Mouse (Mus musculus) frontal cortex, adult (tissue): ENCODE measurements around the gene Tnnt3.
A peak's percentile ranks its signal among the peaks of the same experiment; 100 is the strongest.

ENCODE experiments used
- ATAC-seq: cut with Nextera tagmentation; 2 replicates; pipeline ENCODE4 v1.9.2; 2017; ENCODE audit warnings: mild to moderate bottlenecking, moderate library complexity, mixed read lengths; ENCODE audit not compliant: low TSS enrichment

The Tnnt3 gene

DNA sequence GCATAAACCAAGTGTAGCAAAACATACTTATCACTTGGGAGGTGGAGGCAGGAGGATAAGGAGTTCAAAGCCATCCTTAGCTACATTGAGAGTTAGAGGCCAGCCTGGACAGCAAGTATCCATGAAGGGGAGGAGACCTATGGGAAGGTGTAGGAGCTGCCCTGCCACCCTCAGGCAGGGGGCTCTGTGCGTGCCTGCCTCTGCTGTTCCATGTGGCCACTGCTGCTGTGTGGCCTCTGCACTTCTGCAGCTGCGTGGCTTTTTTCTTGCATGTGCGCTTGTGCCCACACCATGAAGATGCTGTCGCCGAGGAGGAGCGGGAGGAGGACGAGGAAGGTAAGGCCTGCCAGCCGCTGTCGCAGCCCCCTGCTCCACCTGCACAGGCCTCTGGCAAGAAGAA, 8.8 kb downstream of the Tnnt3 start:
- ATAC-seq, result no peak

DNA sequence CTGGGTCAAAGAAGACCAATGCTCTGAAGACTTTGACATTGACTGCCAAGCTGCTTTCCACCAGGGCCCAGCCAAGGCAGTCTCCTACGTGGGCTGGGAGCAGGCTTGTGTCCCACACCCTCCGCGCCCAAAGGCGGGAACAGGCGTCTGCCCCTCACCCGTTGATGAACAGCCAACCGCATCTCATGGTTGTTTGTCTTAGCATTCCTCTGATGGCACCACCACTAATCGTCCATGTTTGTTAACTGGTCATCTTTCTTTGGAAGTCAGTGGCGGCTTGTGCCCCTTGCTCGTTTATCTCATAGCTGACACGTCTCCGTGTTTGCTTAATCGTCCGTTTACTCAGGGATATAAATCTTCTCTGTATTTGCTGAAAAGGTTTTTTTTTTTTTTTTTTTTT, 10.9 kb downstream of the Tnnt3 start:
- ATAC-seq, result no peak

DNA sequence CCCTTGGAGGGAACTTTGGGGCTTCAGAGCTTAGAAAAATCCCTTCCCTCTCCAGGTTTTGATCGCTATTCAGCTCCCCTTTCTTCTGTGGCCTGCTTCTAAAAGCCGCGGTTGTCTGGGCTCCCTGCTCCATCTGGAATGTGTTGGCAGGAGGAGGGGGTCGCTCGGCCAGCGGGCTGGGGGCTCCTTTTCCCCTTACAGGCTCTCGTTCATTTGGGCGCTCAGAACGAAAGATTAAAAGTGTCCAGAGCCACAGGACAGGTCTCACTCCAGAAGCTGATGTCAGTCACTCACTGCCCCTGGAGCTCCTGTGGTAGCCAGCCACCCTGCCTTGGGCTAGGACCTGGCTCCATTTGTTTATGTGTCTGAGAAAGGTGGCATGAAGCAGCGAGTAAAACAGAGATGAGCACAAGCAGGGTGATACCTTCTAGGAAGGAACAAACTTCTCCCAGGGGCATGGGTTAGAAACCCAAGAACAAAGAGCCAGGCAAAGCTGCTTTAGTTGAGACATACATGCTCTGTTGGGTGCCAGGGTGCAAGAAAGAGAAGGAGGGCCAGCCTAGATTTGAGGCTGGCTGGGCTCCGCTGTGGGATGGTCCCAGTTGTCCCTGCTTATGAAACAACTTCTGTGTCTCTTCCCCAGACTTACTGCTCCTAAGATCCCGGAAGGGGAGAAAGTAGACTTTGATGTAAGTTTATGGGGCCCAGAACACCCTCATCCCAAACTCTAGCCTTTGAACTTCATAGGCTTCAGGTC, 11.6 kb downstream of the Tnnt3 start:
- ATAC-seq, result no peak

DNA sequence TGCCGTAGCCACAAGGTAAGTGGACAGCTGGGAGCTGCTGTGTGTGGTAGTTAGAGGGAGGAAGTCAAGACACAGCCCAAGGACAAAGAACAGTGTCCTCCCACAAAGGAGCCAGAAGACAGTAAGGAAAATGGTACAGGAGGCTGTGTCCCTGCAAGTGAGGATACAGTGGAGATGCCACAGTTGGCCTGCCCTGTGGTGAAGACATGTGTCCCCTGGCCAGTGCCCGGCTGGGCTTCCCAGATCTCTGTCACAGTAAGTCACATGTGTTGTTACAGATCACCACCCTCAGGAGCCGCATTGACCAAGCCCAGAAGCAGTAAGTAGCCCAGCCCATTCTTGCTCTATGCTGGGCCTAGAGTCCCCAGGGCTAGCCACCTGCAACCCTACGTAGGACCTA, 15.4 kb downstream of the Tnnt3 start:
- no peak for ATAC-seq

DNA sequence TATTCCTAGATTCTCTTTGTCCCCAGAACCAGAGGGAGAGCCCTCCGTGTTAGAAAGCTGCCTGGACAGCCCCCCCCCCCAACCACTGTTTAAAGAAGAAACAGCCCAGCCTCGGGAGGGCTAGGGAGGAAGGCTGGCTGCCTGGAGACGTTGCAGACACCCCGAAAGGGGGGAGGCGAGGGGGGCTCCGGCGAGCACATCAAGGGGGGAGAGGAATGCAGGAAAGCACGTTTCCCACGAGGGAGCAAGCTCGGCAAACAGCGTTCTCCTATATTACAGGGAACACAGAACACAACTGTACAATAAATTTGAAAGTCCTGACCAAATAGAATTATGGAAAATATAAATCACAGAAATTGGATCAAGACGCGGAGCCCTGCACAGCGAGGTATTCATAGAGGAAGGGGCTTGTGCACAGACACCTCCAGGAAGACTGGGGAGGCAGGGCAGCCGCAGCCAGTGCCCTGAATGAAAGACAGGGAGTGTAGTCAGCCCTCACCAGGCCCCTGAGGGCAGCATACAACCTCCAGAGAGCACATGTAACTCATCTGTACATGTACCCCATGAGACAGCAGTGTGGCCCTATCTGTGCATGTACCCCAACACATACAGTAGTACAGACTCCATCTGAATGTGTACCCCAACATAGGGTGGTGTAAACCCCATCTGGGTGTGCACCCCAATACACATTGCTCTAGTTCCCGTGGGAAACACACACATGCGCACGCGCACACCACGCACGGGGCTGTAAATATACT, 17.8 kb downstream of the Tnnt3 start:
- no peak for ATAC-seq

DNA sequence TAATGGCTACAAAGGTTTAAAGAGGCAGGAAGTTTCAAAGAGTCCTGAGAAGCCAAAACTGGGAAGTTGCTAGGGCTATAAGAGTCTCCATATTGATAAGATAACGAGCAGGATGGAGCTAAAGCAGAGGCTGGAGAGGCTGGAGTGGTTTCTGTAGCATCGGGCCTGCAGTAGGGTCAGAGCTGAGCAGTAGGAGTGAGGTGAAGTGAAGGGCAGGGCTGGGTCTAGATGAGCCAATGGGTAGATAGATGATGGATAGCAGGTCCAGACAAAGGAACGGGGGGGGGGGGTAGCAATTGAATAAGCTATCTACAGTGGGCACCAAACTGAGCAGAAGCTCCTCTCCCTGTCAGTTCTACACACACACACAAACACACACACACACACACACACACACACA, 18.9 kb downstream of the Tnnt3 start:
- ATAC-seq, result no peak

DNA sequence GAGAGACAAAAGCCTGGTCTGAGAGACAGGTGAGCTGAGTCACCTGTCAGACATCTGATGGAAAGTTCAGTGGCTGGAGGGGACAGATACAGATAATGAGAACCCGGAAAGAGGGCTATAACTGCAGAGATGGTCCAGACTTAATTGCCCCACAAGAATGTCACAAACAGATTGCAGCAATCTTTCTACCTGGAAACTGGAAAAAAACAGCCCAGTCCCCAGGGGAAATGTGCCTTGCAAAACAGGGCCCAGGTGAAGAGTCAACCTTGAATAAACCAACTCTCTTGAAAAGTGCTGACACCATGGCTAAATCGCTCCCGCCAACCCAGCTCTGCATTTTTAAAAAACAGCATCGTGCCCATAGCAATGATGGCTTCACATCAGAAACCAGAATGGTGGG, 21.7 kb downstream of the Tnnt3 start:
- ATAC-seq, result no peak

DNA sequence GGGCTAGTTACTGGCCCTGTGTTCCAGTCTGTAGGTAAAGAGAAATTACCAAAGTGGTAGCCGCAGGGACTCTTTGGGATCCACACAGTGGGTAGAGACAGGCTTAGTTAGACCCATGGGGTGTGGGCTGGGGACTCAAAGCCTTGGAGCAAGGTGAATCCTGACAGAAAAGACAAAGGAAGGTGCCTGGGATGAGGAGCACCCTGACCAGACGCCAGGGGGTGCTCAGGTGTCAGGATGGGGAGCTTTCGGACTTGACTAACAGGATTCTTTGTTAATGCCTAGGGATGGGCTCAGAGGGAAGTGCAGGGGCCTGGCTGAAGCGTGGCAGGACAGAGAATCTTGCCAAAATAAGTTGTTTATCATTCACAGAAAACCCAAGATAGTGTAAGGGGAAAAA, 23.7 kb downstream of the Tnnt3 start:
- ATAC-seq, result no peak

DNA sequence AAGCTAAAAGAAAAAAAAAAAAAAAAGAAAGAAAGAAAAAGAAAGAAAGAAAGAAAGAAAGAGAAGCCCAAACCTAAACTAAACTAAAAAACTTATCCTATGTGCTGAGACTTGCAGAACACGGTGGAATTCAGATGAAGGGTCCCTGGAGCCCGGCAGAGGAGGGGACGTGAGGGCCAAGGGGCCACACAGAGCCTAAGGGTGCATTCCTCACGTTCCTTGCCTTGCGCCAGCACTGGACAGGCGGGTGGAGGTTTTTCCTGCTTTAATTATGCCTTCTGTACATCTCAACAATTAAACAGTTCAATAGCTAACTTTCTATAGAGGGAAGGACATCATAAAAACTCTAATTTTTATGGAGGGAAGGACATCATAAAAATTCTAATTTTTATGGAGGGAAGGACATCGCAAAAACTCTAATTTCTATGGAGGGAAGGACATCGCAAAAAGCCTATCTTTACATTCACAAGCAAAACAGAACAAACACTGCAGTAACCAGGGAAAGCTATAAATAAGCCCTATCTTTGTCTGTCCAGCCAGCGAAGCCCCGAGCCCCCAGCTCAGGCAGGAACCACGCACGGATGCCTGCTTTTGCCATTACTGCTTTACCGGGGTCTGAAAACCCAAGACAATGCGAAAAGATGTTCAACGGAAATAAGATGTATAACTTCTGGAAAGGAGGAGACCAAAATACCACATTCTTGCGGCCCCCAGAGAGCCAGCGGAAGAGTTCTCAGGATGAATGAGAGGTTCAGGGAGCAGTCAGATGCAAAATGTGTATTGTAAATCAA, 24.8 kb downstream of the Tnnt3 start:
- no peak for ATAC-seq

DNA sequence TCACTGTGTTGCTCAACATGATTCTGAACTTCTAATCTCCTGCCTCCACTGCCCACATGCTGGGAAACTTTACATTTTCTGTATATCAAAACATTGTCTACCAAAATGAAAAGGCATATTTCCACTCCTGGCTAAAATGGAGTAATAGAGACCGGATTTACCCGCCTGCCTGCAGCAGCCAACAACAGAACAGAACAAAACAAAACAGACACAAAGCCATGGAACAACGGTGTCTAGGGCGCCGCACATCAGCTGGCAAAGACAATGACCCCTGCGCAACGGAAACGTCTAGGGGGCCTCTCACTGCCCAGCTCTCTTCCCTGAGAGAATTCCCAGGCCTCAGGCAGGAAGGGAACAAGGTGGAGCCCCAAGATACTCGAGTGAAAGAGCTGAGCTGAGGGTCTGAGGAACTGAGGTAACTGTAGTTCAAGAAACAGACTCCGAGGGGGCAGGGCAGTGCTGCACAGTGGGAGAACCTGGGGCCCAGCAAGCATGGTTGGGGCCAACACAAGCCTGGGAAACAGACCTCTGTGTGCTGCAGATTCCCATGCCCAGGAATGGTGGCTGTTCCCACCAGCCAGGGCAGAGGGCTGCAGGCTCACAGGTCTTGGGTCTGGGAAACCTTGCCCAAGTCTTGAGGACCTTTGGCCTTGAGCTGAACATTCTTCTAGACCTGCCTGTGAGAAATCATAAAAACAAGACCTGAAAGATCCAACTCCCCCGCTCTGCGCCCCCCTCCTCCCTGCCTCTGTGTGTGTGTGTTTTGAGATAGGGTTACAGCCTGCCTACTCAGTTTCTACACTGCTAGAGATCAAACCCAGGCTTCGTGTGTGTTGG, 26.9 kb downstream of the Tnnt3 start:
- ATAC-seq, result no peak

DNA sequence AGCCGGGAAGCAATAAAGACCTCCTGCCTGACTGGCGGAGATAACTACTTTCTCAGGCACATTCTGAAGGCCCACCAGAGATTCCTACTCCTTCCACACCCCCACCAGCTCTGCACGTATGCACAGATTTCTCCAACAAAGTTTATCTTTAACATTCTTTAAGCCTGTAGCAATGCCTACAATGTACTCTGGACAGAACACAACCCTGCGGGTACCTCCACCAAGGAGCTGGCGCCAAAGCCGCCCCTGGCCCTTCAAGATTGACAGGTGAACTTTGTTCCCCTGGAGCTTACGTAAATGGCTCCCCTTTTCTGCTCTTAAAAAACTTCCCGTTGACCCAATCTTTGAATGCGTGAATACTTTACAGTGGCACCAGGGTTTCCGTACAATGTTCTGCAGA, 30.7 kb downstream of the Tnnt3 start:
- no peak for ATAC-seq

DNA sequence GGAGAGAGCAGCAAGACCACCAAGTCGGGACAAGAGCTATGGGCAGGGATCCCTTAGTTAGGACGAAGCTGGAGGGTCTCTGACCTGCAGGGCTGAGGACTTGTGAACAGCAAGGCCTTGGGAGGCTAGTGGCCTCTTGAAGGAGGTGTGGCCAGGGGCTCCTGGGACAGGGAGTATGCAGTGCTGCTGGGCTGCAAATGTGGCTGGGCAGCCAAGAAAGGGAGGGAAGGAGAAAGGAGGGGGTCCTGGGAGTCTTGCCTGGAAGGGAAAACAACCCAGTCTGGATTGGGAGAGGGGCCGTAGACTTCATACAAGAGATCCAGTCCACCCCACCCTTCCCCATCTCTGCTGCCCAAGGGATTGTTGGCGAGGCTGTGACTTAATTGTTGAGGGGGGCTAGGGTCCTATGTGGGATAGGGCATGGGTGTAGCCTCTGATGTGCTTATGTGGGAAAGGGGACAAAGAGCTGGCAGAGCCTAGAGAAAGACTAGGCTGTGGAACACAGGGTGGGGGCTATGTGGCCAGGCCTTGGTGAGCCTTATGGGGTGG, 33.4 kb downstream of the Tnnt3 start:
- ATAC-seq, result no peak

DNA sequence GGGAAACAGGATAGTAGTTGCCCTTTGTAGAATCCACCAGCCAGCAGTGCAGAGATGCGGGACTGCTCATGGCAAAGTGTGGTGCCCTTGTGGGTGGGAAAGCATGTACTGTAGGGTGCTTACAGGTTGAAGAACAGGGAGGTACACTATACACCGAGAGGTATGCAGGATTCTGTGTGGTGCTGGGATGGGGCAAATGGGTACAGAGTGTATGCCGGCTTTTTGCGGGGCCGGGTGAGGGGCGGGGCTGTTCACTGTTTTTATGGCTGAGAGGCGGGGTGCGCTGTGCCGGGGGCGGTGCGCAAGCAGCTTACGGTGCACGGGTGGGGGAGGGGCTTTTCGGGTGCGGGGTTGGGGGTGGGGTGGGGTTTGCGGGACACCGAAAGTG, 34.0 kb downstream of the Tnnt3 start, which contains the start of gene Mrpl23:
Gene Mrpl23, plus strand, starts transcription at position 16 of the 388 bp plus-strand sequence.
- peak; percentile 35; the same call in 1 of the 2 replicates for ATAC-seq

DNA sequence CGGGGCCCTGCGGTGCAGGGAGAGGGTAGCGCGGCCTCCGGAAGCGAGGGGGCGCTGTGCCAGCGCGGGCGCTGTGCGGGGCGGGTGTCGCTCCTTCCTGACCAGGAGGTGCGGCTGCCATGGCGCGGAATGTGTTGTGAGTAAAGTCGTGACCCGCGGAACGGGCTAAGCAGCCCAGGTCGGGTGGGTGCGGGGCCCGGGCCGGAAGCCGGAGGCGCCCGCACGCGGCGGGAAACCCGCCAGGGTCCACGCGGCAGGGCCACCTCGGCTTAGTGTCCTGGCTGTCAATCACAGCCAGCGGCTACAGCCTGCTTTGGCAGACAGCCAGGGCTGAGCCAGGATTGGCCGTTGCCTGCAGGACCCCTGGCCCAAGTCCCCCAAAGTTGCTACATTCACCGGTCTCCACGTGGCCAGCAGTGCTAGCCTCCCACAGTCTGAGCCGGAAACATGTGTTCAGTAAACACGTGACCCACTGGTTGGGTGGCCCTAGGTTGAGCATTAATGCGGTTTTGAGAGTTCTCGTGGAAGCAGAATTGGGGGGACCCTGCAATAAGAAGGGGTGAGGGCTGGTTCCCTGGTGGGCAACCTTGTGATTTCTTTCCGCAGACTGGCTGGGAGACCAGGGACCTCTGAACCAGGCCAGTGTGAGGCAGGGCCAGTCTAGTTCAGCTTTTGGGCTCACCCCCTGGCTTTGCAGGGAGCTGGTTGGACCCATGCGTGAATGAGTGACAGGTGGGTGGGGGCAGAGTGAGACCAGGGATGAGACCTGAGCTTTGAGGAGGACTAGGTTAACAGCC, 34.6 kb downstream of the Tnnt3 start:
- peak; percentile 79 for ATAC-seq

DNA sequence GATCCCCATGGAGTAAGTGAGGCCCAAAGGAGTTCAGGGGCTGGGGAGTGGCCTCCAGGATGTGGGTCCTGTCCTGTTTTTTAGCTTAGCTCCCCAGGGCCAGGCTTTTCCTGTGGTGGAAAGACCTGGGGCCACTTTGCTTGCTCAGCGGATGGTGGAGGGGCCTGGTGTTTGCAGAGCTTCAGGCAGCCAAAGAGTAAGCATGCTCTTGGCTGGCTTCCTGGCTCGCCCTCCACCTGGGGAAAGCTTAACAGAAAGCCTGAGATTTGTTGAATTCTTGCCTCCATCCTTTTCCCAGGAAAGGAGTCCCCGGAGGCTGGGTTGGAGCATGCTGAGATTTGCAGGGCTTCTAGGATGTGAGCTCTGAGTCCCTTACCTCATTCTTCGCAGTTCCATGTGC, 36.5 kb downstream of the Tnnt3 start:
- ATAC-seq, result no peak

DNA sequence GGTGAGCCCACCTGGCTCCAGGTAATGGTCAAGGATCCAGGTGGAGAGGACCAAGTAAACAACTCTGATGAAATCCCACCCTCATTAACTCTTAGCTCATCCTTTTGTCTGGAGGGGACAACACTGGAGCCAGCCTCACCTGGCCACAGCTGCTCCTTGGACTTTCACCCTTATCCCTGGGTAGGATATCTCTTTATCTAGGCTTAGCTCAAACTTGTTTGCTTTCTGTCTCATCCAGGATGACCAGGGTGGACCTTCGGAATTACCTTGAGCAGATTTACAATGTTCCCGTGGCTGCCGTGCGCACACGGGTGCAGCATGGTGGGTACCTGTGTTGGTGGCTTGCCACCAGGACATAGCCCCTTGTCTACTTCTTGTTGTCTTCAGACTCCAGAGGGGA, 37.2 kb downstream of the Tnnt3 start:
- no peak for ATAC-seq

DNA sequence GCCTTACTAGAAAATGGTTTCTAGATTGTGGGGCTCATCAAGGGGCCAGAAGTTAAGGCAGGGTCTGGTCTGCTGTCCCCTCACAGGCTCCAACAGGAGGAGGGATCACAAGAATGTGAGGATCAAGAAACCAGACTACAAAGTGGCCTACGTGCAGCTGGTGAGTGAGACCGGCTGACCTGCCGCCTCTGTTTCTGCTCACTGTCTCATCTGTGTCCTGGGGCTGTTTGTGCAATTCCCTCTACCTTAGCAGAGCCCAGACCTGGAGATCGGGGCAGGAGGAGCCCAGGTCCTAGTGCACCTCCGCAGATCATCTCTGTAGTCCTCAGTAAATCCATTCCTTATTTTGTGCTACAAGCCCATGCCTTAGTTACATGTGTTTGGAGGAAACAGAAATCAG, 38.5 kb downstream of the Tnnt3 start:
- ATAC-seq, result no peak

DNA sequence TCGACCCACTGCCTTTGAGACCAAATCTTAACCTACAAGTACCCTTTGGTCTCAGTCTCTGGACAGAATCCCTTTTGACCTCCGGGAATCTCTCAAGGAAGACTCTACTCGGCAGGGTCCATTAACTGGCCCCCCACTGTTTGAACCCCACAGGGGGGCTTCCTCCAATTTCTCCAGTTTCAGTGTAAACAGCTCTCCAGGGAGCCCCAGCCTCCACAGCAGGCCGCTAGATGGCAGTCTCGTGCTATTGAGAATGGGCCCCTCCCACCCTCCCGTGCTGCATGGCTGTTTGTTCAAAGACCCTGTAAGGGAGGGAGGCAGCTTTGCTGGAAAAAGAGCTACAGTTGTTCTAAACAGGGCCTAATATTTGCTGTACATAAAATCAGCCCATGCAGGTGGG, 39.2 kb downstream of the Tnnt3 start:
- 0 out of 2 replicates have a peak, but pooled peaks have one; percentile 66 for ATAC-seq

DNA sequence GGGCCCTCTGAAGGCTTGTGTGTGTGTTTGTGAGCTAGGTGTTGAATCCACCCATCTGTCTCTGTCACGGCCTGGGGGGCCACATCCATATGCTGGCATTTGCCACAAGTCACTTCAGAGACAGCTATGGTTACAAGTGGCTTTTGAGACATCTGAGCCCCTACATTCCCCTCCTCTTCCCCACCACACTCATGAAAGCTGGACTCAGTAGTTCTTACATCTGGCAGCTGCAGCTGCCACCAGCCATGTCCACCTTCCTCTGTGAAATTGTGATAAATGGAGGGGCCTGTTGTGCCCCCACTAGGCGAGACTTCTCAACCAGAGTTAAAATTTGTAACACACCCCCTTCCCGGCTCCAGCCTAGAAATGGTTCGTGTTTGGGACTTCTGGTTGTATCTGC, 39.7 kb downstream of the Tnnt3 start:
- ATAC-seq, result no peak

DNA sequence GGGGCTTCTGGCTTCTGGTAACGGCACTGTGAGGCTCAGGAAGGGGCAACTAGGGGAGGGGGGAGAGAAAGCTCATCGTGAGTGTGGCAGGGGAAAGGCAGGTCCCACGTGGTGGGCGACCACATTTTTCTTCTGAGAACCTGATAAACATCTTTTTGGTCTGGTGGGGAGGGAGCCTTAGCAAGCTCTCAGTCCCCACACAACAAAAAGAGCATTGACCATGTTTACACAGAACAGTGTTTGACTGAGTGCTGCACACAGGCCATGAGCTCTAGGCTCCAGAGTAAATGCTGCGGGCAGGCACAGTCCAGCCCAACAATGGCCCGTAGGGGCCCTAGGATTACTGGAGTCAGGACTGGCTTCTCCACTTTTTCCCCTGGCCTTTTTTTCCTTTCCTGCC, 40.1 kb downstream of the Tnnt3 start:
- ATAC-seq, result no peak

DNA sequence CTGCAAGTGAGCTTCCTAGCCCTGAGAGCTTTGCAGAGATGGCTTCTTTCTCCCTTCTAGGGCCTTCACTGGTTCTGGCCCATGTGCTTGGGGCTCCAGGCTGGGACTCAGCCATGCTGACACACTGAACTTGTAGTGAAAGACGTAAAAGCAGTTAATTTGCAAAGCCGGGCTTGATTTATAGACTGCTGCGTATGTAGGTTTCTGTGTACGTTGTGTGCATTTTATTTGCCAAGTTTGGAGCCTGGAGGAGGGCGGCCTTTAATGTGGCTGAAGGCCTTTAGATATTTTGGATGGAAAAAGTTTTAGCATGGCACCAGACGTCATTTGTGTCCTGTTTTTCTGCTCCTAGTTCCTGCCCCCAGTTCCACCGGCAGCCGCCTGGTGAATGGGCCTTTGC, 41.2 kb downstream of the Tnnt3 start:
- no peak for ATAC-seq
